Mouse (Mus musculus) kidney, adult 2 months (tissue): ENCODE measurements at regions not wholly inside any gene's neighbourhood (a gene's known extent, or its start where the extent isn't known, plus 50 kb on each side); places are given as distances from the start of the nearest gene placed in this dataset.

Experiments used
- CTCF ChIP-seq: fragments of 200-500 bp; conservative IDR thresholded peaks from 2 replicates; pipeline ENCODE4 v1.5.1; 2011; ENCODE audit warnings: low read depth, mild to moderate bottlenecking, control low read depth, low read length, moderate library complexity, mixed read lengths; ENCODE audit not compliant: insufficient read depth, insufficient read length
- POLR2A ChIP-seq: fragments of 200-500 bp; IDR thresholded peaks from one replicate; pipeline ENCODE4 v1.6.1; 2011; ENCODE audit warnings: low read depth, low read length, control low read depth

GRCm38 (mm10) chr12:107823768-107824394, 179.5 kb downstream of the Bcl11b start:
- TF ChIP-seq CTCF (no peak), POLR2A (no peak)
